Mouse (Mus musculus) myocyte (in vitro differentiated cells): Measurements from ENCODE around the gene Mast4. TPM values are rescaled to one million over a fixed set of nuclear protein-coding genes. Genes with fewer than 3 reads are reported as not detected.

Source experiments
- H3K27me3 ChIP-seq: one replicate; pipeline ENCODE4 v1.6.1; 2011; ENCODE audit not compliant: control insufficient read depth, insufficient read depth, insufficient read length
- H3K36me3 ChIP-seq: one replicate; pipeline ENCODE4 v1.6.1; 2011; ENCODE audit not compliant: control insufficient read depth, insufficient read depth
- H3K4me2 ChIP-seq: one replicate; pipeline ENCODE4 v1.6.1; 2011; ENCODE audit warnings: low read depth, control low read depth
- H3K4me3 ChIP-seq: one replicate; pipeline ENCODE4 v1.5.1; 2011; ENCODE audit warnings: mild to moderate bottlenecking, control low read depth, moderate library complexity
- H3K79me2 ChIP-seq: one replicate; pipeline ENCODE4 v1.6.1; 2011; ENCODE audit not compliant: control insufficient read depth, insufficient read depth
- H3ac ChIP-seq: one replicate; pipeline ENCODE4 v1.6.1; 2011; ENCODE audit not compliant: control insufficient read depth, insufficient read length
- CEBPB ChIP-seq: IDR thresholded peaks from 2 replicates; pipeline ENCODE4 v1.6.1; 2011; ENCODE audit warnings: mild to moderate bottlenecking, moderate library complexity; ENCODE audit not compliant: poor library complexity, insufficient read depth, severe bottlenecking
- E2F4 ChIP-seq: IDR thresholded peaks from one replicate; pipeline ENCODE4 v1.6.1; 2011; ENCODE audit warnings: mild to moderate bottlenecking, control low read depth, moderate library complexity; ENCODE audit not compliant: insufficient read depth
- MAX ChIP-seq: IDR thresholded peaks from one replicate; pipeline ENCODE4 v1.6.1; 2011; ENCODE audit warnings: low read depth, mild to moderate bottlenecking, control low read depth
- MYOD1 ChIP-seq, 3 experiments: IDR thresholded peaks; one replicate each; pipeline ENCODE4 v1.6.1; 2011; ENCODE audit warnings: control low read depth in 2 of 3, low read depth in 2 of 3, mild to moderate bottlenecking in 2 of 3, moderate library complexity in 1 of 3; ENCODE audit not compliant: insufficient read length in 2 of 3, control insufficient read depth in 1 of 3
- MYOG ChIP-seq, 3 experiments: IDR thresholded peaks; one replicate each; pipeline ENCODE4 v1.6.1; 2011; ENCODE audit warnings: control low read depth in 2 of 3, low read depth in 2 of 3, mild to moderate bottlenecking in 2 of 3; ENCODE audit not compliant: insufficient read length in 2 of 3, control insufficient read depth in 1 of 3, insufficient read depth in 1 of 3
- POLR2A ChIP-seq: IDR thresholded peaks from one replicate; pipeline ENCODE4 v1.6.1; 2011; ENCODE audit warnings: low read depth, mild to moderate bottlenecking, control low read depth, moderate library complexity; ENCODE audit not compliant: insufficient read length
- POLR2AphosphoS2 ChIP-seq: IDR thresholded peaks from one replicate; pipeline ENCODE4 v1.6.1; 2011; ENCODE audit warnings: low read depth, control low read depth; ENCODE audit not compliant: insufficient read length
- REST ChIP-seq: IDR thresholded peaks from one replicate; pipeline ENCODE4 v1.6.1; 2011; ENCODE audit warnings: mild to moderate bottlenecking, control low read depth, moderate library complexity; ENCODE audit not compliant: insufficient read depth, insufficient read length
- SRF ChIP-seq: IDR thresholded peaks from one replicate; pipeline ENCODE4 v1.6.1; 2011; ENCODE audit warnings: low read depth; ENCODE audit not compliant: control insufficient read depth, insufficient read length
- TCF12 ChIP-seq: IDR thresholded peaks from one replicate; pipeline ENCODE4 v1.6.1; 2011; ENCODE audit warnings: mild to moderate bottlenecking, control low read depth; ENCODE audit not compliant: poor library complexity, insufficient read depth, severe bottlenecking
- TCF3 ChIP-seq: IDR thresholded peaks from one replicate; pipeline ENCODE4 v1.6.1; 2011; ENCODE audit warnings: low read depth, control low read depth; ENCODE audit not compliant: insufficient read length
- USF1 ChIP-seq: IDR thresholded peaks from one replicate; pipeline ENCODE4 v1.6.1; 2011; ENCODE audit warnings: low read depth, mild to moderate bottlenecking, control low read depth, moderate library complexity
- polyA plus RNA-seq: library from polyadenylated mRNA; unstranded; fragments of >200 nt; fragmentation: generic; extraction: Trizol; gene quantifications from one replicate; pipeline ENCODE4 v1.2.1, GENCODE M21; 2012; ENCODE audit warnings: missing spikeins

Gene Mast4
- polyA plus RNA-seq, 1 experiment, result 15.0 TPM

DNA sequence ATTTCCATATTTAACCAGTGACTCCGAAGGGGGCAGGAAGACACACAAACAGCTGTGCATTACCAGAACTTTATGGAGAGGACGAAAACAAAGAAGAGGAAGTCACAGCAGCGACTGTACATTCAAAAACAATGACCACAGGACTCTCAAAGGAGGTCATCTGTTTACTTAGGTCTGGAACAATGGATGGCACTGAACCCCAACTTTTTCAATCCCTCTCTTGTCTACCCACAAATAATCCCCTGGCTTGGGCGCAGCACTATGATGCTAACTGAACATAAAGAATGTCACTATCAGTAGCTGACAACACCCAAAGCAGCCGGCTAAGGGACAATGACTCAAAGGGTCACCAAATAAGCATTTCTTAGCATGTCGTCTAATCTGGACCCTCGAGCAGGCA lies 238.8 kb downstream of the Mast4 start:
- no peak for TF ChIP-seq MAX
- no peak for TF ChIP-seq E2F4
- no peak for TF ChIP-seq REST
- TF ChIP-seq TCF12, result no peak
- no peak for TF ChIP-seq USF1
- Histone ChIP-seq H3K27me3 (no peaks in the 10 kb centered on the region), H3K4me3 (peak overlapping the region; percentile 35), H3K36me3 (no peaks in the 10 kb centered on the region), H3K4me2 (peak overlapping the region; percentile 79), H3K79me2 (peaks cover 4% of the 10 kb centered on the region), H3ac (no peak overlapping the region)

DNA sequence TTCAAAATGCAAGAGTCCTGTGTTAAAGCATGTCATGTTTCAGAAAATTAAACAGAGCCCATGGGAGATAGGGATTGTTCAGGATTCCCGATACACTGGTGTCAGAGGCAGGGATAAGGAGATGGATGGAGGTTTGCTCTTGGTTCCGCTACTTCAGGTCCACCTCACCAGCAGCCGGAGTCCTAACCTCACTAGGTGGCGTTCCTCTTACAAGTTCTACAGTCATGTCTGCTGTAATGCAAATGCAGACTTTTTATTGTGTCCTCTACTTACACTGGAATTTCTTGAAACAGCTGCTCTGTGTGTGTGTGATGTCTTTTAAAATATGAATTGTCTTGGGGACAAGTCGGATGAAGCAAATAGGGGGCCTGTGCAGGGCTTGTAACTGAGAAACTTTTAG lies 239.7 kb downstream of the Mast4 start:
- Histone ChIP-seq H3ac (no peak overlapping the region), H3K4me3 (no peak overlapping the region), H3K27me3 (no peaks in the 10 kb centered on the region), H3K4me2 (no peak overlapping the region), H3K79me2 (peaks cover 8% of the 10 kb centered on the region), H3K36me3 (no peaks in the 10 kb centered on the region)
- TF ChIP-seq POLR2AphosphoS2, result no peak
- TF ChIP-seq CEBPB, result no peak
- no peak for TF ChIP-seq MYOD1 (IDR thresholded peaks at IDR 0.05; ENCODE audit: control insufficient read depth in 1 of 3, insufficient read length in 2 of 3, low read depth in 2 of 3)
- TF ChIP-seq REST, result no peak
- no peak for TF ChIP-seq TCF12
- no peak for TF ChIP-seq TCF3
- TF ChIP-seq MAX, result no peak
- no peak for TF ChIP-seq USF1
- no peak for TF ChIP-seq MYOG (IDR thresholded peaks at IDR 0.05; ENCODE audit: control insufficient read depth in 1 of 3, insufficient read depth in 1 of 3, insufficient read length in 2 of 3, low read depth in 2 of 3)
- no peak for TF ChIP-seq E2F4
- TF ChIP-seq SRF, result no peak
- TF ChIP-seq POLR2A, result no peak

GRCm38 (mm10) chr13:103093713-103094112 lies 240.6 kb downstream of the Mast4 start:
- H3K4me2 ChIP-seq, result no peak overlapping the region
- H3K79me2 ChIP-seq, result peaks cover 8% of the 10 kb centered on the region
- H3K27me3 ChIP-seq, result no peaks in the 10 kb centered on the region
- TF ChIP-seq SRF (no peak), USF1 (no peak), MYOG (IDR thresholded peaks at IDR 0.05; ENCODE audit: control insufficient read depth in 1 of 3, insufficient read depth in 1 of 3, insufficient read length in 2 of 3, low read depth in 2 of 3) (no peak), MYOD1 (IDR thresholded peaks at IDR 0.05; ENCODE audit: control insufficient read depth in 1 of 3, insufficient read length in 2 of 3, low read depth in 2 of 3) (no peak)
- no peaks in the 10 kb centered on the region for H3K36me3 ChIP-seq
- no peak overlapping the region for H3K4me3 ChIP-seq
- no peak overlapping the region for H3ac ChIP-seq

DNA sequence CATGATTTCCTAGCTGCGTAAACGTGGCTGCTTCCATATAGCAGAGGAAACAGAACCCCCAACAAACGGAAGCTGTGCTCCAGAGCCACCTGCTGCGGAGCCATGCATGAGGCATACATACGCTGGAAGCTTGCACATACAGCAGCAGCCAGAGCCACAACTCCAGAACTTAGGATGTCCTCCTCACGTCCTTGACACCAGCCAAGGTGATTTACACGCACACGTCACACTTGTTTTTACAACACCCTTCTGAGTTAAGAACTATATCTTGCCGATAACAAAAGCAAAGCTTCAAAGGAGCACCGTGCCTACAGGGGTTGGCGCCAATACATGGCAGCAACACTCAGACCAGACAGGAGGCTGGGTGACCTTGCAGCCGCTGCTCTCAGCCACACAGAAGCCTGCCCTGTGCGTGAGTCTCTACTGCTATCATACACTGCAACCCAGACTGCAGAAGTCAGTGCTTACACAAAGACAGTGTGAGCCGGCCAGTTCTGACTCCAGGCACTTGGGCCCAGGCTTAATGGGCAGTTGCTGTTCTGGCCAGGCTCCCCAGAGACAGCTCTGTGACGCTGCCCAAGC lies 248.7 kb downstream of the Mast4 start:
- Histone ChIP-seq H3K27me3 (no peaks in the 10 kb centered on the region), H3K4me3 (no peak overlapping the region), H3K79me2 (peaks cover 4% of the 10 kb centered on the region), H3K36me3 (no peaks in the 10 kb centered on the region), H3K4me2 (no peak overlapping the region), H3ac (no peak overlapping the region)
- no peak for TF ChIP-seq USF1
- TF ChIP-seq E2F4, result no peak
- no peak for TF ChIP-seq MYOD1 (IDR thresholded peaks at IDR 0.05; ENCODE audit: control insufficient read depth in 1 of 3, insufficient read length in 2 of 3, low read depth in 2 of 3)
- no peak for TF ChIP-seq MAX
- TF ChIP-seq POLR2AphosphoS2, result no peak
- TF ChIP-seq SRF, result no peak
- TF ChIP-seq TCF12, result no peak
- TF ChIP-seq MYOG (IDR thresholded peaks at IDR 0.05; ENCODE audit: control insufficient read depth in 1 of 3, insufficient read depth in 1 of 3, insufficient read length in 2 of 3, low read depth in 2 of 3), result no peak
- TF ChIP-seq TCF3, result no peak
- no peak for TF ChIP-seq POLR2A
- TF ChIP-seq REST, result no peak
- no peak for TF ChIP-seq CEBPB

DNA sequence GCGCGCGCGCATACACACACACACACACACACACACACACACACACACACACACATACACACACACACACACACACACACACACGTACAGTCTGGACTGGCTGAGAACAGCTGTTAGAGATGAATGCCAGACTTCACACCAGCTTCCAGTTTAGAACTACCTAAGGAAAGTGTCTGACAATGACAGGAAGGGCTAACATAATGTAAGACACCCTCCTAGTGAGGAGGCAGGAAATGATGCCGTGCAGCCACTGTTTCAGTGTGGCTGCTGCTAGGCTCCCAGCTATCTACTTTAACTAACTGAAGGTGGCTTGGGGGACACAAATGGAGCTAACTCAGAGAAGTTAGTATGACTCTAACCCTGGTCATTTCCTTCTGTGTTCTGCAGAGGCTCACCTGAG lies 251.4 kb downstream of the Mast4 start:
- no peak for TF ChIP-seq MYOG (IDR thresholded peaks at IDR 0.05; ENCODE audit: control insufficient read depth in 1 of 3, insufficient read depth in 1 of 3, insufficient read length in 2 of 3, low read depth in 2 of 3)
- no peak for TF ChIP-seq POLR2A
- no peak for TF ChIP-seq TCF12
- TF ChIP-seq REST, result no peak
- TF ChIP-seq E2F4, result no peak
- TF ChIP-seq POLR2AphosphoS2, result no peak
- TF ChIP-seq MAX, result no peak
- TF ChIP-seq CEBPB, result no peak
- TF ChIP-seq MYOD1 (IDR thresholded peaks at IDR 0.05; ENCODE audit: control insufficient read depth in 1 of 3, insufficient read length in 2 of 3, low read depth in 2 of 3), result no peak
- TF ChIP-seq USF1, result no peak
- TF ChIP-seq TCF3, result no peak
- no peak for TF ChIP-seq SRF
- Histone ChIP-seq H3K27me3 (no peaks in the 10 kb centered on the region), H3ac (no peak overlapping the region), H3K79me2 (no peaks in the 10 kb centered on the region), H3K4me3 (no peak overlapping the region), H3K4me2 (no peak overlapping the region), H3K36me3 (no peaks in the 10 kb centered on the region)
